Mouse (Mus musculus) CH12.LX (cell line): Measurements from ENCODE around the gene Frmd4a. TPM values are rescaled to one million over a fixed set of nuclear protein-coding genes. Genes with fewer than 3 reads are reported as not detected.

Experiments
- DNase-seq: peaks from one replicate; pipeline ENCODE4 v3.0.0-alpha.2; 2013; ENCODE audit errors: extremely low read depth
- H3K27ac ChIP-seq: 2 replicates; pipeline ENCODE4 v1.5.1; 2012; ENCODE audit warnings: low read depth, mild to moderate bottlenecking, control low read depth, moderate library complexity; ENCODE audit not compliant: insufficient read depth
- H3K27me3 ChIP-seq: replicated peaks from 2 replicates; pipeline ENCODE3; 2012; ENCODE audit warnings: inconsistent platforms
- H3K36me3 ChIP-seq, 2 experiments: replicated peaks in 1 of 2; 2 replicates each; pipeline versions ENCODE3 to v1.6.1; 2012; ENCODE audit warnings: inconsistent platforms in 1 of 2, low read length in 1 of 2, mild to moderate bottlenecking in 1 of 2, mixed read lengths in 1 of 2, moderate library complexity in 1 of 2; ENCODE audit not compliant: control insufficient read depth in 1 of 2, insufficient read depth in 1 of 2
- H3K4me1 ChIP-seq, 2 experiments: 2 replicates each; pipeline ENCODE4 v1.6.1; 2012; ENCODE audit warnings: inconsistent platforms in 1 of 2, moderate library complexity in 1 of 2; ENCODE audit not compliant: insufficient read depth in 2 of 2, control insufficient read depth in 1 of 2
- H3K4me2 ChIP-seq: 2 replicates; pipeline ENCODE4 v1.6.1; 2012; ENCODE audit warnings: low read depth, mild to moderate bottlenecking, control low read depth; ENCODE audit not compliant: poor library complexity, insufficient read depth, severe bottlenecking
- H3K4me3 ChIP-seq, 3 experiments: fragments of 150-350 bp in 1 of 3; sonication (generic) in 1 of 3; replicated peaks in 1 of 3; 2 replicates each; pipeline versions ENCODE3 to v1.5.1; 2011 to 2012; ENCODE audit warnings: low read depth in 2 of 3, low read length in 2 of 3, mild to moderate bottlenecking in 2 of 3, moderate library complexity in 2 of 3, control low read depth in 1 of 3, improper control_type of control experiment in 1 of 3, inconsistent platforms in 1 of 3, mixed read lengths in 1 of 3; ENCODE audit not compliant: poor library complexity in 1 of 3
- H3K79me2 ChIP-seq: replicated peaks from 2 replicates; pipeline ENCODE4 v1.6.1; 2012; ENCODE audit warnings: mild to moderate bottlenecking, moderate library complexity; ENCODE audit not compliant: control insufficient read depth, poor library complexity, insufficient read depth, severe bottlenecking; ENCODE audit errors: extremely low read depth
- H3K9ac ChIP-seq: 2 replicates; pipeline ENCODE4 v1.6.1; 2012; ENCODE audit warnings: low read depth, mild to moderate bottlenecking, control low read depth, moderate library complexity; ENCODE audit not compliant: insufficient read depth
- H3K9me3 ChIP-seq: replicated peaks from 2 replicates; pipeline ENCODE3; 2012; ENCODE audit warnings: low read length, inconsistent platforms, mixed read lengths
- CHD1 ChIP-seq: IDR thresholded peaks from 2 replicates; pipeline ENCODE4 v1.6.1; 2012; ENCODE audit warnings: low read depth, low read length, improper control_type of control experiment, inconsistent platforms
- CTCF ChIP-seq, 2 experiments: IDR thresholded peaks in 1 of 2; conservative IDR thresholded peaks in 1 of 2; 2 replicates each; pipeline ENCODE4 v1.5.1; 2011 to 2012; ENCODE audit warnings: low read depth in 2 of 2, low read length in 2 of 2, improper control_type of control experiment in 1 of 2, inconsistent platforms in 1 of 2, mild to moderate bottlenecking in 1 of 2, moderate library complexity in 1 of 2
- ELF1 ChIP-seq: IDR thresholded peaks from 2 replicates; pipeline ENCODE4 v1.6.1; 2014; ENCODE audit warnings: low read depth, mild to moderate bottlenecking, inconsistent platforms, low read length, improper control_type of control experiment
- EP300 ChIP-seq: IDR thresholded peaks from 2 replicates; pipeline ENCODE4 v1.6.1; 2011; ENCODE audit warnings: low read length, improper control_type of control experiment
- ETS1 ChIP-seq: conservative IDR thresholded peaks from 2 replicates; pipeline ENCODE4 v1.6.1; 2012; ENCODE audit warnings: low read depth, mild to moderate bottlenecking, inconsistent platforms, low read length, improper control_type of control experiment, moderate library complexity
- GABPA ChIP-seq: IDR thresholded peaks from 2 replicates; pipeline ENCODE4 v1.6.1; 2012; ENCODE audit warnings: low read depth, low read length, improper control_type of control experiment, inconsistent platforms; ENCODE audit not compliant: insufficient replicate concordance
- NRF1 ChIP-seq: IDR thresholded peaks from 2 replicates; pipeline ENCODE4 v1.6.1; 2014; ENCODE audit warnings: low read depth, mild to moderate bottlenecking, inconsistent platforms, low read length, improper control_type of control experiment, moderate library complexity
- RAD21 ChIP-seq: IDR thresholded peaks from 2 replicates; pipeline ENCODE4 v1.6.1; 2011; ENCODE audit warnings: low read depth, mild to moderate bottlenecking, low read length, improper control_type of control experiment, moderate library complexity
- SMC3 ChIP-seq: IDR thresholded peaks from 2 replicates; pipeline ENCODE4 v1.6.1; 2011; ENCODE audit warnings: low read depth, low read length, improper control_type of control experiment
- TCF12 ChIP-seq: IDR thresholded peaks from 2 replicates; pipeline ENCODE4 v1.6.1; 2014; ENCODE audit warnings: low read depth, mild to moderate bottlenecking, inconsistent platforms, low read length, improper control_type of control experiment
- USF2 ChIP-seq: conservative IDR thresholded peaks from 2 replicates; pipeline ENCODE4 v1.6.1; 2011; ENCODE audit warnings: low read depth, low read length, improper control_type of control experiment
- ZC3H11A ChIP-seq: IDR thresholded peaks from 2 replicates; pipeline ENCODE4 v1.6.1; 2012; ENCODE audit warnings: low read depth, mild to moderate bottlenecking, inconsistent platforms, low read length, improper control_type of control experiment
- dilution Hi-C: fragments of 300-500 bp; cut with MboI; formaldehyde crosslinking; loops from 2 replicates; pipeline ENCODE4 v1.14.3; 2020; ENCODE audit warnings: low sequenced_read_pairs; ENCODE audit not compliant: extremely low pct_unique_long_range_greater_than_20kb, extremely low pct_ligation_motif_present
- in situ Hi-C: fragments of 300-500 bp; cut with MboI; formaldehyde crosslinking; loops from 3 replicates; pipeline ENCODE4 v1.14.3; 2019; ENCODE audit warnings: low sequenced_read_pairs, low pct_ligation_motif_present, low pct_unique_long_range_greater_than_20kb, mixed read lengths
- polyA plus RNA-seq: library from polyadenylated mRNA; unstranded; fragments of >175 nt; gene quantifications from 2 replicates; pipeline ENCODE4 v1.2.1, GENCODE M21; 2012; ENCODE audit warnings: low read depth; ENCODE audit not compliant: insufficient read length
- total RNA-seq, 2 experiments: library from RNA; depleted of rRNA; stranded (reverse); fragments of 300-350 nt in 1 of 2; fragments of >200 nt in 1 of 2; gene quantifications; 2 replicates each; pipeline ENCODE4 v1.2.3; 2012 to 2014

Frmd4a gene
- total and polyA plus RNA-seq, 3 experiments: 0.13 to 2.0 (median 0.32) TPM

- Histone ChIP-seq H3K4me2 (0 out of 2 replicates have a peak overlapping the region, but pooled peaks have one; percentile 5), H3K27ac (no peak overlapping the region), H3K79me2 (no peaks in the 10 kb centered on the region), H3K9ac (no peak overlapping the region), H3K4me3 (no peak overlapping the region), H3K36me3 (no peaks in the 10 kb centered on the region), H3K27me3 (no peaks in the 10 kb centered on the region), H3K9me3 (no peaks in the 10 kb centered on the region), H3K4me1 (peaks cover 0 to 4% of the 10 kb centered on the region in 2 experiments; a peak in 1 of 4 replicates)
- in situ Hi-C loops: loop anchor here (25.0 kb wide), 1 partner anchor 680 kb away; no protein-coding TSS in a partner anchor
- no peak for TF ChIP-seq TCF12
- TF ChIP-seq ZC3H11A: peak; percentile 75
- TF ChIP-seq CHD1: no peak
- peak; percentile 96 for TF ChIP-seq RAD21
- TF ChIP-seq EP300: no peak
- TF ChIP-seq SMC3: peak; percentile 87
- no peak for TF ChIP-seq NRF1
- TF ChIP-seq ELF1: peak; percentile 31; the same call in 1 of the 2 replicates
- peak; percentile 57 to 92; a peak in 3 of 4 replicates for TF ChIP-seq CTCF (conservative IDR thresholded peaks at IDR 0.05 in 1 of 2, IDR thresholded peaks at IDR 0.05 in 1 of 2; ENCODE audit: low read depth in 2 of 2, low read length in 2 of 2)
- DNase-seq: peak; percentile 80
- dilution Hi-C loops: no loop called here
Observed at GRCm38 (mm10) chr2:4492485-4493481, 475.3 kb downstream of the Frmd4a start.

- H3K9ac ChIP-seq: no peak overlapping the region
- peaks cover 2% of the 10 kb centered on the region for H3K9me3 ChIP-seq
- no peaks in the 10 kb centered on the region for H3K27me3 ChIP-seq
- dilution Hi-C loops: no loop called here
- H3K4me1 ChIP-seq: peaks cover 0 to 6% of the 10 kb centered on the region in 2 experiments; a peak in 2 of 4 replicates
- H3K36me3 ChIP-seq: no peaks in the 10 kb centered on the region
- H3K27ac ChIP-seq: no peak overlapping the region
- no peaks in the 10 kb centered on the region for H3K79me2 ChIP-seq
- no peak overlapping the region for H3K4me2 ChIP-seq
- in situ Hi-C loops: loop anchor here (25.0 kb wide), 1 partner anchor 682 kb away; no protein-coding TSS in a partner anchor
- no peak overlapping the region for H3K4me3 ChIP-seq
- no peak for DNase-seq
- TF ChIP-seq ELF1 (no peak), ZC3H11A (no peak), ETS1 (no peak), TCF12 (no peak), GABPA (no peak), USF2 (no peak)
- TF ChIP-seq, all 38 proteins: peak for 0
Observed at GRCm38 (mm10) chr2:4494478-4494877, 477.0 kb downstream of the Frmd4a start.
